Mouse (Mus musculus): ENCODE measurements around the gene Tesmin.
A peak's percentile ranks its signal among the peaks of the same experiment; 100 is the strongest.

The Tesmin gene

GRCm38 (mm10) chr19:3388629-3389057 is at the start of gene Tesmin:
Gene Tesmin, plus strand, starts transcription at chr19:3388857.
- DNase-seq (ENCODE audit: low spot score): peak; percentile 54

DNA sequence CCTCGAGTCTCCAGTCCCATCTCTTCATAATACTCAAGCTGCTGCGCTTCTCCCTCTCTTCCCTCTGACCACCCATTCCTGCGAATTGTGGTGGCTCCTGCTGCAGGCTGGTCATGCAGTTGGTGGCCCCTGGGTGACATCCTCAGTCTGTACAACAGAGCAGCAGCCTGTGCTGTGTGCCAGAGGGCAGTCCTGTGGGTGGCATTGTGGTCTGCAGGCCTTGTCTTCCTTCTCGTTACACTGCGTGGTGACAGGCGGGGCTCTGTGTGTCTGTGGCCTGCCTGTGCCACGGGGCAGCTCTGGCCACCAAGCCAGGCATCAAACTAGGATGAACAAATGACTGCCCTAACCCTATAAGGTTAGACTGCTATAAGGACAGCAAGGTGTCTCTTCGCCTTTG is 49.5 kb upstream of the Tesmin start:
- no peak for DNase-seq (ENCODE audit: low spot score)

- no peak for DNase-seq (ENCODE audit: low spot score)
Observed at GRCm38 (mm10) chr19:3341021-3341420, 47.6 kb upstream of the Tesmin start.

DNA sequence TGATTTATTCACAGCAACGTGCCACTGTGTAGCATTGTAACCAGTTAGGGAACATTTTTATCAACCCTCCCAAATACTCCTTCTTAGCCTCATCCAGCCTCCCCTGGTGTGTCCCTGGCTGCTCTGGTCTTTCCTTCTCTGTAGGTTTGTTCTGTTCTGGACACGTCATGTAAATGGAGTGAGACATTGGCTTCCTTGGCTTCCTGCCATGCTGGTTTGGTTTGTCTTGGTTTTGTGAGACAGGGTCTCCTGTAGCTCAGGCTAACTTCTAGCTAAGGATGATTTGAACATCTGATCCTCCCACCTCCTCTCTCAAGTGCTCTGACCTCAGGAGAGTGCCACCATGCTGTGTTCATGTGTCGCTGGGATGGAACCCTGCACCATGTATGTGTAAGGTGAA is 44.7 kb upstream of the Tesmin start:
- no peak for DNase-seq (ENCODE audit: low spot score)

DNA sequence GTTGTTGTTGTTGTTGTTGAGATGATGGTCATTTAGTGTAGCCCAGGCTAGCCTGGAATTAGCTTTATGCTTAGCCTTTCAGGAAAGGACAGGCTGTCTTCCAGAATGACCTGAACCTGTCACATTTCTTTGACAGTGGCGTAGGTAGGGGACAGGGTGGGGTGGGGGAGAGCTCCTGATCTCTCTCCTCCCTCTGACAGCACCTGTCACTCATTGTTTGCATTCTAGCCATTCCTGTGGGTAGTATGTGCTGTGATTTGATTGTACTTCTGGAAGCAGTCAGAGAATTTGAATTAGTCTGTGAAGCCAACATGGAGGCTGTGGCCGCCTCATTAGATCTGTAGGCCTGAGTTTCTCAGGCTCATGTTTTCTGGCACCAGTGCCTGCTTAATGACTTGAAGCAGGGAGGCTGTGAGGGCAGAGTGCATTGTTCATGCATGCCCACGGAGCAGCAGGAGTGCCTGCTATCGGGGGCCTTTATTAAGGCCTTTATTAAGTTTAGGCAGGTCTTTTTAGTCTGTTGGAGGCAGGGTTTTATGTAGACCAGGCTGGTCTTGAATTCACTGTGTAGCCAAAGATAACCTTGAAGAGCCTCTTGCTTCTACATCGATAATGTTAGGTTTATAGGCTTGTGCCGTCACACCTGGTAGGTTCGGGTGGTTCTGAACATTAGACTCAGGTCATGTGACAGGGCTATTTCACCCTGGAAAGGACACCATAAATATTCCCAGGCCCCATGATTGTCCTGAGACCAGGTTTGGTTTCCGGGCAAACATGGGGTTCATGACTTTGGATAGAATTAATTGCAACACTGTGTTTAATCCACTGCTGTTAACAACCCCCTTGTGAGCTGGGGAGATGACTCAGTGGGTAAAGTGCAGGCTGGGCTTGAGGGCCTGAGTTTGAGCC is 43.8 kb upstream of the Tesmin start:
- DNase-seq (ENCODE audit: low spot score): no peak

- DNase-seq (ENCODE audit: low spot score): no peak
Observed at GRCm38 (mm10) chr19:3347784-3348183, 40.9 kb upstream of the Tesmin start.

- DNase-seq (ENCODE audit: low spot score): peak; percentile 56
Observed at GRCm38 (mm10) chr19:3353415-3354111, 35.1 kb upstream of the Tesmin start.

GRCm38 (mm10) chr19:3355096-3355495 is 33.6 kb upstream of the Tesmin start:
- DNase-seq (ENCODE audit: low spot score): no peak

- DNase-seq (ENCODE audit: low spot score): no peak
Observed at GRCm38 (mm10) chr19:3356516-3356915, 32.1 kb upstream of the Tesmin start.

DNA sequence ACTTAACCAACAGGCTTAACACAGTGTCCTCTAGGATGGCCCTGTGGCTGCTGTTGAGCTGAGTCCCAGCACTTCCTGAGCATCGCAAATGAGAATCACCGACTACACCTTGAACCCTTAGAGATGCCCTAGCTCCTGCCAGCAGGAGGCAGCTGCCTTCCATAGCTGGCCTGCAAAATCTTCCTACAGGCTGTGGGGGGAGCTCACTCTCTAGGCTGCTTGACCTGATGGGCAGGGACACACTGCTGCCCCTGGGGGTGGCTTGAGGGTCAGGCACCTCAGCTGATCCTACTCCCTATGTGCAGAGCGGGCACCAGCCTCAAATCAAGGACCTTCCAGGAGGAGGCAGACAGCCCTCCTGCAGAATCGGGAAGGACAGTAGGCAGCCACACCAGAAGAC is 31.0 kb upstream of the Tesmin start:
- no peak for DNase-seq (ENCODE audit: low spot score)

DNA sequence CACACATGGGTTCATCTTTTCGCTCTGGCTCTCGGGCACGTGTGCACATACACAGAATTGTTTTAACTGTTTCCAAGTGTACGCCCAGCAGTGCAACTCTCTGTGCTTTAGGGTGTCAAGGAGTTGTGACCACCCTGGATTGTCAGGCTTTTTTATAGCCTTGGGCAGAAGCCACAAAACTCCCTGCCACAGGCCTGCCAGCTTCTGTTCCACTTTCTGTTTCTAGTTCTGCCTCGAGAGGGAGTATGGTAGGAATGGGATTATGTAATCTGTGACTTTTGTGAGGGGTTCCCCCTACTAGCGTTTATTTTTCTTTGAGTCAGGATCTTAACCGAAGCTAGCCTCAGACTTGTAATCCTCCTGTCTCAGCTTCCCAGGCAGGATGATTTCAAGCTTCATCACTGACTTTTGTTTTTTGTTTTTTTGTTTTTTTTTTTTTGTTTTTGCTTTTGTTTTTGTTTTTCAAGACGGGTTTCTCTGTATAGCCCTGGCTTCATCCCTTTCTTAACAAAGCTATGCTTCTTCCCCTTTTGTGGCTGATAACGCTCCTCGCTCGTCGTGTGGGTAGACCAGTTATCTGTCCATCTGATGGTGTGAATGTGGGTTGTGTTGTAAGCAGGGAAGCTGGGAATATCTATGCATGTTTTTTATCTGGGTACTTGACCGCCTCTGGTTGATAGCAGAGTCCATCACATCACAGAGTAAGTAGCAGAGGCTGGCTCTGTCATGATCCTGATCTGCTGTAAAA is 28.6 kb upstream of the Tesmin start:
- DNase-seq (ENCODE audit: low spot score): no peak

- no peak for DNase-seq (ENCODE audit: low spot score)
Observed at GRCm38 (mm10) chr19:3363510-3363909, 25.1 kb upstream of the Tesmin start.

GRCm38 (mm10) chr19:3365089-3365488 is 23.6 kb upstream of the Tesmin start:
- no peak for DNase-seq (ENCODE audit: low spot score)

- no peak for DNase-seq (ENCODE audit: low spot score)
Observed at GRCm38 (mm10) chr19:3368276-3368675, 20.4 kb upstream of the Tesmin start.

- DNase-seq (ENCODE audit: low spot score): no peak
Observed at GRCm38 (mm10) chr19:3373380-3373779, 15.3 kb upstream of the Tesmin start.

GRCm38 (mm10) chr19:3374028-3374427 is 14.6 kb upstream of the Tesmin start:
- no peak for DNase-seq (ENCODE audit: low spot score)

DNA sequence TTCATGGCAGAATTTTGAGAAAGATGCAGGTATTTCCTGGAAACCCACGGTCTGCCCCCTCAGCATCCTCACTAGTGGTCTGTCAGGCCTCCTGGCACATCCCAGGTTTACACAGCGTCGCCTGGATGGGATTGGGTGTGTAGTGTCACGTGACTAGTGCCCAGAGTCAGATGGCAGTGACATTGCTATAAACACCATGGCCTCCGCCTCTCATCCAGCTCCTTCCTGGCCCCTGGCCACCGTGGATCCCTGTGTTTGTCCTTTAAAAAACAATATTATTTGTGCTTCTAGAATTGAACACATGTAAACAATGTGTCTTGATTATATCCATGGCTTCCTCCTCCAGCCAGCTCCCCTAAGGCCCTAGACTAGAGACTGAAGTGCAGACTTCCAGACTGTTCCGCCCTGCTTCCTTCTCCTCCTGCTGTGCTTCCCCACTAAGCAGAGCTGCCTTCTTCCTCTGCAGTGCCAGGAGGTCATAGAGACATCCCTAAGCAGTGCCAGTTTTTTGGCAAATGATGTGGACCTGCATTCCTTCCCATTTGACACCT is 12.6 kb upstream of the Tesmin start:
- no peak for DNase-seq (ENCODE audit: low spot score)

- no peak for DNase-seq (ENCODE audit: low spot score)
Observed at GRCm38 (mm10) chr19:3376966-3377715, 11.5 kb upstream of the Tesmin start.

DNA sequence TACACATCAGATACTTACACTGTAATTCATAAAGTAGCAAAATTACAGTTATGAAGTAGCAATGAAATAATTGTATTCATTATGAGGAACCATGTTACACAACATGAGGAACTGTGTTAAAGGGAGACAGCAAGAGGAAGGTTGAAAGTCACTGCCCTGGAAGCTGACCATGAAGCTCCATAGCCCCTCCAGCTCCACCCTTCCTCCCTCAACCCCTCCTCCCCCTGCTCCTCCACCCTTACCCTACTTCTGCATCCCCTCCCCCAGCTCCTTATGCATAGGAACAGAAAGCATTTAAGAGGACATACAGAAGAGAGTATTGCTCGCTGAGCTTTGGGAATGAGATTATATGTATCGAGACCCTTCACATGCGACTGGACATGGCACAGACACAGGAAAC is 10.0 kb upstream of the Tesmin start:
- DNase-seq (ENCODE audit: low spot score): no peak

GRCm38 (mm10) chr19:3388061-3388460 is 596 bp upstream of the Tesmin start:
- no peak for DNase-seq (ENCODE audit: low spot score)

- DNase-seq (ENCODE audit: low spot score): peak; percentile 83
Observed at GRCm38 (mm10) chr19:3389089-3389488, 432 bp downstream of the Tesmin start.

- DNase-seq (ENCODE audit: low spot score): no peak
Observed at GRCm38 (mm10) chr19:3392384-3392783, 3.7 kb downstream of the Tesmin start.
